Mouse (Mus musculus): ENCODE data around the gene Cdk8. TPM values are rescaled to one million over a fixed set of nuclear protein-coding genes. Genes with fewer than 3 reads are reported as not detected.
A peak's percentile ranks its signal among the peaks of the same experiment; 100 is the strongest.

The Cdk8 gene
- polyA plus RNA-seq, 1 experiment = 31.7 TPM

DNA sequence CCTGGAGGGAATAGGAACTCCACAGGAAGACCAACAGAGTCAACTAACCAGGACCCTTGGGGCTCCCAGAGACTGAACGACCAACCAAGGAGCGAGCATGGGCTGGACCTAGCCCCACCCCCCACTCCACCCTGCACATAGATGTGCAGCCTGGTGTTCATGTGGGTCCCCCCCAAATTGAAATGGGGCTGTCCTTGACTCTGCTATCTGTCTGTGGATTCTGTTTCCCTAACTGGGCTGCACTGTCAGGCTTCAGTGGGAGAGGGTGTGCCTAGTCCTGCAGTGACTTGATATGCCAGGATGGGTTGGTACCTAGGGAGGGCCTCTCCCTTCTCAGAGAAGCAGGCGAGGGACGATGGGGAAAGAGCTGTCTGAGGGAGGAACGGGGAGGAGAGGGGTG lies 85.3 kb downstream of the Cdk8 start:
- Histone ChIP-seq H3K4me3 (ENCODE audit: low read depth, low read length) (no peak overlapping the region), H3K27ac (ENCODE audit: insufficient read depth, low read depth, low read length) (no peak overlapping the region), H3K27me3 (ENCODE audit: control insufficient read depth, insufficient read depth, low read length) (no peaks in the 10 kb centered on the region), H3K4me1 (ENCODE audit: control insufficient read depth, insufficient read depth, insufficient read length, low read length) (peaks cover 4% of the 10 kb centered on the region), H3K36me3 (ENCODE audit: control insufficient read depth, insufficient read depth, low read length) (no peaks in the 10 kb centered on the region)
- WGBS = 90% methylated on average over 5 of the region's 5 CpGs
- no peak for TF ChIP-seq CTCF (IDR thresholded peaks at IDR 0.05; ENCODE audit: extremely low read depth, insufficient read length, insufficient replicate concordance, low read depth, low read length)
- no peak for TF ChIP-seq POLR2A (IDR thresholded peaks at IDR 0.05; ENCODE audit: low read depth, low read length)

- 67% methylated on average over 5 of the region's 5 CpGs for WGBS
- Histone ChIP-seq H3K4me3 (ENCODE audit: low read depth, low read length) (no peak overlapping the region), H3K27ac (ENCODE audit: insufficient read depth, low read depth, low read length) (no peak overlapping the region), H3K36me3 (ENCODE audit: control insufficient read depth, insufficient read depth, low read length) (no peaks in the 10 kb centered on the region), H3K4me1 (ENCODE audit: control insufficient read depth, insufficient read depth, insufficient read length, low read length) (peaks cover 4% of the 10 kb centered on the region), H3K27me3 (ENCODE audit: control insufficient read depth, insufficient read depth, low read length) (no peaks in the 10 kb centered on the region)
- TF ChIP-seq CTCF (IDR thresholded peaks at IDR 0.05; ENCODE audit: extremely low read depth, insufficient read length, insufficient replicate concordance, low read depth, low read length) (no peak), POLR2A (IDR thresholded peaks at IDR 0.05; ENCODE audit: low read depth, low read length) (no peak)
Observed at GRCm38 (mm10) chr5:146318051-146318450, 87.0 kb downstream of the Cdk8 start.

GRCm38 (mm10) chr5:146318461-146318860 lies 87.4 kb downstream of the Cdk8 start:
- Histone ChIP-seq H3K27ac (ENCODE audit: insufficient read depth, low read depth, low read length) (no peak overlapping the region), H3K4me1 (ENCODE audit: control insufficient read depth, insufficient read depth, insufficient read length, low read length) (peaks cover 4% of the 10 kb centered on the region), H3K36me3 (ENCODE audit: control insufficient read depth, insufficient read depth, low read length) (no peaks in the 10 kb centered on the region), H3K4me3 (ENCODE audit: low read depth, low read length) (no peak overlapping the region), H3K27me3 (ENCODE audit: control insufficient read depth, insufficient read depth, low read length) (no peaks in the 10 kb centered on the region)
- TF ChIP-seq POLR2A (IDR thresholded peaks at IDR 0.05; ENCODE audit: low read depth, low read length) (no peak), CTCF (IDR thresholded peaks at IDR 0.05; ENCODE audit: extremely low read depth, insufficient read length, insufficient replicate concordance, low read depth, low read length) (no peak)
- 65% methylated on average over 8 of the region's 8 CpGs for whole genome bisulfite sequencing

GRCm38 (mm10) chr5:146328941-146329340 lies 97.9 kb downstream of the Cdk8 start:
- 33% methylated on average over 10 of the region's 10 CpGs for WGBS
- H3K36me3 ChIP-seq (ENCODE audit: control insufficient read depth, insufficient read depth, low read length) = no peaks in the 10 kb centered on the region
- H3K27ac ChIP-seq (ENCODE audit: insufficient read depth, low read depth, low read length) = no peak overlapping the region
- H3K4me1 ChIP-seq (ENCODE audit: control insufficient read depth, insufficient read depth, insufficient read length, low read length) = no peaks in the 10 kb centered on the region
- no peaks in the 10 kb centered on the region for H3K27me3 ChIP-seq (ENCODE audit: control insufficient read depth, insufficient read depth, low read length)
- TF ChIP-seq POLR2A (IDR thresholded peaks at IDR 0.05; ENCODE audit: low read depth, low read length) (no peak), CTCF (IDR thresholded peaks at IDR 0.05; ENCODE audit: extremely low read depth, insufficient read length, insufficient replicate concordance, low read depth, low read length) (no peak)
- no peak overlapping the region for H3K4me3 ChIP-seq (ENCODE audit: low read depth, low read length)

DNA sequence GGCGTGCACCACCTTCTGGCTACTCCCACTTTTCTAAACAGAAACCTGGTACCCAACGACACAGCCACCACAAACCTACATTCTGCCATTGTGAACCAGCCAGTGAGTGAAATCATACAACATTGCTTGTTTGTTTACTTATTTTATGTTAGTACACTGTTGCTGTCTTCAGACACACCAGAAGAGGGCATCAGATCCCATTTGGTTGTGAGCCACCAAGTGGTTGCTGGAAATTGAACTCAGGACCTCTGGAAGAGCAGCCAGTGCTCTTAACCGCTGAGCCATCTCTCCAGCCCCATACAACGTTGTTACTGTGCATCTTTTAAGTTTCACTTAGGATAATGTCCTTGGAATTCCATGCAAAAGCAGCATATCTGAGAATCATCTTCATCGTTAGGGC lies 98.5 kb downstream of the Cdk8 start:
- WGBS = 78% methylated on average over 5 of the region's 5 CpGs
- H3K4me1 ChIP-seq (ENCODE audit: control insufficient read depth, insufficient read depth, insufficient read length, low read length) = no peaks in the 10 kb centered on the region
- H3K27ac ChIP-seq (ENCODE audit: insufficient read depth, low read depth, low read length) = no peak overlapping the region
- no peaks in the 10 kb centered on the region for H3K36me3 ChIP-seq (ENCODE audit: control insufficient read depth, insufficient read depth, low read length)
- no peaks in the 10 kb centered on the region for H3K27me3 ChIP-seq (ENCODE audit: control insufficient read depth, insufficient read depth, low read length)
- TF ChIP-seq CTCF (IDR thresholded peaks at IDR 0.05; ENCODE audit: extremely low read depth, insufficient read length, insufficient replicate concordance, low read depth, low read length) (no peak), POLR2A (IDR thresholded peaks at IDR 0.05; ENCODE audit: low read depth, low read length) (no peak)
- H3K4me3 ChIP-seq (ENCODE audit: low read depth, low read length) = no peak overlapping the region

DNA sequence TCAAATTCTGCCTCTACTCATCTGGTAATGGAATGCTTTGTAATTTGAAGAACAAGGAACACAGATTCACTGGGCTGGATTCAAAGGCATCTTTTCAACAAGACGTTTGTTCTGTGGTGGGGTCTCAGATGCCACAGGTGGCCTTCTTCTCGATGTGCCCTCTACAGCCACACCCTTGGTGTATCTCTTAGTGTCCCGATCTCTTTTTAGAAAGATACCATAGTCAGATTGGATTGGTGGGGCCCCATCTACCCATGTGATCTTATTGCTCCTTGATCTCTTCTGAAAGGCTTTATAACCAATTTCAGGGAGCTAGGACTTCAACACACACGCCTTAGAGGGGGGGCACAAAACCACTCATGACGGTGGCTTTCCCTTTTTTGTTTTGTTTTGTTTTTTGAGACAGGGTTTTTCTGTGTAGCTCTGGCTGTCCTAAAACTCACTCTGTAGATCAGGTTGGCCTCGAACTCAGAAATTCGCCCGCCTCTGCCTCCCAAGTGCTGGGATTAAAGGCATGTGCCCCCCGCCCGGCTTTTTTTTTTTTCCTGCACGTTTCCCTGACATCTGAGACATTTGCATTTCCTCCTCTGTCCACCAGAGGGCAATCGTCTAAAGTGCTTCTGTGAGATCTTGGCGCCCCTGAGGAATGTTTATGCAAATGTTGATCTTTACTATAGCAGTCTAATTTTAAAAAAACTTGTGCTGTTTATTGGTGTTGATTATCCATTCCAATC lies 99.2 kb downstream of the Cdk8 start:
- no peaks in the 10 kb centered on the region for H3K36me3 ChIP-seq (ENCODE audit: control insufficient read depth, insufficient read depth, low read length)
- 24% methylated on average over 13 of the region's 13 CpGs for WGBS
- no peaks in the 10 kb centered on the region for H3K4me1 ChIP-seq (ENCODE audit: control insufficient read depth, insufficient read depth, insufficient read length, low read length)
- no peak overlapping the region for H3K27ac ChIP-seq (ENCODE audit: insufficient read depth, low read depth, low read length)
- no peak overlapping the region for H3K4me3 ChIP-seq (ENCODE audit: low read depth, low read length)
- no peaks in the 10 kb centered on the region for H3K27me3 ChIP-seq (ENCODE audit: control insufficient read depth, insufficient read depth, low read length)
- TF ChIP-seq CTCF (IDR thresholded peaks at IDR 0.05; ENCODE audit: extremely low read depth, insufficient read length, insufficient replicate concordance, low read depth, low read length) (peak; percentile 50; the same call in 1 of the 2 replicates), POLR2A (IDR thresholded peaks at IDR 0.05; ENCODE audit: low read depth, low read length) (no peak)

DNA sequence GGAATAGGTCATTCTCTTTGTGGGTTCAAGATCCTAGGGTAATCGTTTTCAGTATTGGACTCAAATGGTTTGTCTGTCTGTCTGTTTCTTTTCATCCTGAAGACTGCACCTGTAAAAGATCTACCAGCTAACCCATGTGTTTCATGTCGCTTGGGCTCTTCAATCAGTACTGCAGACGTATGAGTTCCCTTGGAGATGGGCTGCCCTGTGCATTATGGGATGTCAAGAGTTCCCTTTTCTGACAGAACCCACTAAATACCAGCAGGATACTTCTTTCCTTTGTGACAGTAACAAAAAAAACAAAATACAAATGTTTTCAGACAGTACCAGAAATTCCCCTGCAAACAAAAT lies 99.7 kb downstream of the Cdk8 start:
- TF ChIP-seq POLR2A (IDR thresholded peaks at IDR 0.05; ENCODE audit: low read depth, low read length) (no peak), CTCF (IDR thresholded peaks at IDR 0.05; ENCODE audit: extremely low read depth, insufficient read length, insufficient replicate concordance, low read depth, low read length) (no peak)
- Histone ChIP-seq H3K27me3 (ENCODE audit: control insufficient read depth, insufficient read depth, low read length) (no peaks in the 10 kb centered on the region), H3K4me3 (ENCODE audit: low read depth, low read length) (no peak overlapping the region)

More for the DNA sequence above, 99.7 kb downstream of the Cdk8 start:
- Histone ChIP-seq H3K36me3 (ENCODE audit: control insufficient read depth, insufficient read depth, low read length) (no peaks in the 10 kb centered on the region), H3K27ac (ENCODE audit: insufficient read depth, low read depth, low read length) (no peak overlapping the region), H3K4me1 (ENCODE audit: control insufficient read depth, insufficient read depth, insufficient read length, low read length) (no peaks in the 10 kb centered on the region)
- 26% methylated on average over 3 of the region's 3 CpGs for WGBS
